Mouse (Mus musculus): ENCODE measurements around the gene Sirt5.

DNA sequence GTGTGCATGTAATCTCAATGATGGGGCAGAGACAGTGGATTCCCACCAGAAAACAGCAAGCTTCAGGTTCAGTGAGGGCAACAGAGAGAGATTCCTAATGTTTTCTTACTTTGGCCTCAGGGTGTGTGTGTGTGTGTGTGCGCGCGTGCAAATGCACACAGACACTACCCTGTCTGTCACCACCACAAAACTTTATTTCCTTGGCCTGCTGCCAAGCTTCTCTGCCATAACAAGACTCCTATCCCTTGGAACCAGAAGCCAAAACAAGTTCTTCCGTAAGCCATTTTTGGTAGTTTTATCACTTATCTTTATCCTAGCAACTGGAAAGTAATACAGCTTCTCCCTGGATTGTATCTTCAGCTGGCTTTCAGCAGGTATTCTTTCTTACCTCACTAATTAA, 63.1 kb downstream of the Sirt5 start:
- TF ChIP-seq CTCF (IDR thresholded peaks at IDR 0.05; ENCODE audit: control insufficient read depth, insufficient read depth, insufficient read length) (no peak), MAX (IDR thresholded peaks at IDR 0.05) (no peak), USF1 (IDR thresholded peaks at IDR 0.05; ENCODE audit: low read depth) (no peak)

Data from C2C12 (cell line).